Mouse (Mus musculus) stomach, postnatal 0 days (tissue): ENCODE measurements around the gene Olfr222. TPM values are rescaled to one million over a fixed set of nuclear protein-coding genes. Genes with fewer than 3 reads are reported as not detected.

ENCODE experiments used
- ATAC-seq: fragments of 200-750 bp; cut with Nextera tagmentation; 2 replicates; pipeline ENCODE4 v1.8.0; 2017; ENCODE audit not compliant: low FRiP score, low TSS enrichment
- DNase-seq: peaks from one replicate; pipeline ENCODE4 v3.0.0-alpha.2; 2016; ENCODE audit warnings: low spot score
- H3K27ac ChIP-seq: fragments of 300-500 bp; sonication (generic); replicated peaks from 2 replicates; pipeline ENCODE4 v1.5.1; 2014; ENCODE audit warnings: mild to moderate bottlenecking, control low read depth
- H3K27me3 ChIP-seq: fragments of 300-500 bp; sonication (generic); 2 replicates; pipeline ENCODE4 v1.6.1; 2014; ENCODE audit warnings: low read length; ENCODE audit not compliant: control insufficient read depth, insufficient read depth
- H3K36me3 ChIP-seq: fragments of 300-500 bp; sonication (generic); 2 replicates; pipeline ENCODE4 v1.6.1; 2014; ENCODE audit warnings: low read length, mixed read lengths; ENCODE audit not compliant: control insufficient read depth, insufficient read depth
- H3K4me1 ChIP-seq: fragments of 300-500 bp; sonication (generic); replicated peaks from 2 replicates; pipeline ENCODE4 v1.6.1; 2014; ENCODE audit warnings: antibody characterized with exemption; ENCODE audit not compliant: control insufficient read depth, insufficient read depth
- H3K4me2 ChIP-seq: fragments of 300-500 bp; sonication (generic); replicated peaks from 2 replicates; pipeline ENCODE4 v1.6.1; 2014; ENCODE audit warnings: low read depth, mild to moderate bottlenecking, control low read depth, moderate library complexity
- H3K4me3 ChIP-seq: fragments of 300-500 bp; sonication (generic); 2 replicates; pipeline ENCODE4 v1.5.1; 2014; ENCODE audit warnings: low read depth, low read length, control low read depth
- H3K9ac ChIP-seq: fragments of 300-500 bp; sonication (generic); 2 replicates; pipeline ENCODE4 v1.6.1; 2014; ENCODE audit warnings: mild to moderate bottlenecking, low read length, control low read depth, mixed read lengths
- H3K9me3 ChIP-seq: fragments of 300-500 bp; sonication (generic); 2 replicates; pipeline ENCODE4 v1.6.1; 2016; ENCODE audit warnings: low read length; ENCODE audit not compliant: control insufficient read depth
- CTCF ChIP-seq: IDR thresholded peaks from 2 replicates; pipeline ENCODE4 v1.5.1; 2016; ENCODE audit warnings: antibody characterized with exemption, low read depth, mild to moderate bottlenecking, moderate library complexity
- EP300 ChIP-seq: optimal IDR thresholded peaks from 2 replicates; pipeline ENCODE3; 2016; ENCODE audit warnings: antibody characterized with exemption
- whole genome bisulfite sequencing: fragments of 180-500 bp; shearing (Covaris S2); extraction: QIAGEN DNeasy Blood & Tissue Kit; methylation state at CpG from one replicate; pipeline ENCODE4 v1.1.7; 2014; 5-methylcytosine and 5-hydroxymethylcytosine counted together
- polyA plus RNA-seq: library from polyadenylated mRNA; unstranded; fragments of >200 nt; fragmentation: Nextera tagmentation; extraction: Ambion mirVana; gene quantifications from 2 replicates; pipeline ENCODE4 v1.2.1, GENCODE M21; 2015

Gene Olfr222
- polyA plus RNA-seq, 1 experiment from 2014 or later, result not detected

- H3K4me3 ChIP-seq, result no peak overlapping the region
- H3K4me2 ChIP-seq, result no peak overlapping the region
- no peaks in the 10 kb centered on the region for H3K36me3 ChIP-seq
- H3K4me1 ChIP-seq, result no peaks in the 10 kb centered on the region
- ATAC-seq (no peak), DNase-seq (no peak)
- H3K27me3 ChIP-seq, result no peaks in the 10 kb centered on the region
- no peak overlapping the region for H3K9ac ChIP-seq
- no peak overlapping the region for H3K27ac ChIP-seq
- no peak for TF ChIP-seq EP300
- TF ChIP-seq CTCF, result no peak
- no peaks in the 10 kb centered on the region for H3K9me3 ChIP-seq
- 35% methylated on average over 1 of the region's 1 CpGs for WGBS
Observed at GRCm38 (mm10) chr11:59602287-59602686, 26.3 kb upstream of the Olfr222 start.

GRCm38 (mm10) chr11:59600872-59601271, 24.8 kb upstream of the Olfr222 start:
- Histone ChIP-seq H3K4me2 (no peak overlapping the region), H3K4me3 (no peak overlapping the region), H3K27ac (no peak overlapping the region), H3K9me3 (no peaks in the 10 kb centered on the region), H3K36me3 (no peaks in the 10 kb centered on the region), H3K9ac (no peak overlapping the region), H3K4me1 (no peaks in the 10 kb centered on the region), H3K27me3 (no peaks in the 10 kb centered on the region)
- WGBS, result 67% methylated on average over 3 of the region's 3 CpGs
- DNase-seq, result peak; percentile 40
- ATAC-seq, result peak; percentile 93
- TF ChIP-seq CTCF (no peak), EP300 (no peak)

DNA sequence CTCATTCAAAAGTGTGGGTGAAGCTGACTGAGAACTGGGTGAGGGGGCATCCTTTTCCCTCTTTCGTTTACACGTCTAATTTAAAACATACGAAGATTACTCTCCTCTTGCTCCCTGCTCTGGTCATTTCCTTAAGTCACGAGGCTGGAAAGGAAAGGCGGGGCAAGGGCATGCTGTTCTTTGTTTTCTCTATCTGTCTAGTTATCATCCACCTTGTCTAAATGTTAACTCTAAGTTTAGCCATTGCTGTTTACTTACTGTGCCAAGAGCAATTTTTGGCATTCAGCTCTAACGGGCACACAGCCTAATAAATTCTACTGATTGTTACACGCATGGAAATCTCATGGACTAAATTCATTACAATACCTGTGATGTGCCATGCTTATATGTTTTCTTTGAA, 23.2 kb upstream of the Olfr222 start:
- H3K9me3 ChIP-seq, result no peaks in the 10 kb centered on the region
- H3K4me1 ChIP-seq, result no peaks in the 10 kb centered on the region
- no peak overlapping the region for H3K4me3 ChIP-seq
- TF ChIP-seq EP300 (no peak), CTCF (no peak)
- H3K27me3 ChIP-seq, result no peaks in the 10 kb centered on the region
- 39% methylated on average over 7 of the region's 7 CpGs for WGBS
- no peak overlapping the region for H3K4me2 ChIP-seq
- no peak overlapping the region for H3K9ac ChIP-seq
- DNase-seq (no peak), ATAC-seq (no peak)
- H3K36me3 ChIP-seq, result no peaks in the 10 kb centered on the region
- H3K27ac ChIP-seq, result no peak overlapping the region

DNA sequence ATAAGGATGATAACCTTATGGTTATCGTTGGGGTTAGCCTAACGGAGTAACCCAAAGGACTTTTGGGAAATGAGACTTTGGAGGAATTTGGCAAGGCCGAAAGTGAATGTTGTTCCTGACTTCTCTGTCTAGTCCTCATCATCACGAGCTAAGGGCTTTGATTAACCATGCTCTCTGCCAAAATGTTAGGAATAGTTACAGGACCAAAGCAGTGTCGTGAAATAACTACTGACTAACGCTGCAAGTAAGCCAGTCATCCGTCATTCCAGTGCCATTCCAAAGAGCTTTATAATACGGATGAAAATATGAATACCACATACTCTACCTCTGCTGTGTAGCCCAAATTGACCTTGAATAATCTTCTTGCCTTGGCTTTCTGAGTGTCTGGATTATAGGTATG, 20.9 kb upstream of the Olfr222 start:
- TF ChIP-seq EP300, result no peak
- TF ChIP-seq CTCF, result no peak
- H3K9ac ChIP-seq, result no peak overlapping the region
- H3K4me3 ChIP-seq, result no peak overlapping the region
- H3K4me1 ChIP-seq, result no peaks in the 10 kb centered on the region
- ATAC-seq (no peak), DNase-seq (no peak)
- H3K9me3 ChIP-seq, result no peaks in the 10 kb centered on the region
- WGBS, result 74% methylated on average over 8 of the region's 8 CpGs
- no peak overlapping the region for H3K27ac ChIP-seq
- H3K27me3 ChIP-seq, result no peaks in the 10 kb centered on the region
- no peaks in the 10 kb centered on the region for H3K36me3 ChIP-seq
- H3K4me2 ChIP-seq, result no peak overlapping the region

GRCm38 (mm10) chr11:59596091-59596490, 20.1 kb upstream of the Olfr222 start:
- H3K27ac ChIP-seq, result no peak overlapping the region
- DNase-seq (no peak), ATAC-seq (no peak)
- no peaks in the 10 kb centered on the region for H3K27me3 ChIP-seq
- H3K9ac ChIP-seq, result no peak overlapping the region
- 33% methylated on average over 4 of the region's 4 CpGs for WGBS
- TF ChIP-seq EP300, result no peak
- peak; percentile 66 for TF ChIP-seq CTCF
- H3K4me1 ChIP-seq, result no peaks in the 10 kb centered on the region
- no peak overlapping the region for H3K4me3 ChIP-seq
- no peaks in the 10 kb centered on the region for H3K9me3 ChIP-seq
- H3K36me3 ChIP-seq, result no peaks in the 10 kb centered on the region
- no peak overlapping the region for H3K4me2 ChIP-seq

DNA sequence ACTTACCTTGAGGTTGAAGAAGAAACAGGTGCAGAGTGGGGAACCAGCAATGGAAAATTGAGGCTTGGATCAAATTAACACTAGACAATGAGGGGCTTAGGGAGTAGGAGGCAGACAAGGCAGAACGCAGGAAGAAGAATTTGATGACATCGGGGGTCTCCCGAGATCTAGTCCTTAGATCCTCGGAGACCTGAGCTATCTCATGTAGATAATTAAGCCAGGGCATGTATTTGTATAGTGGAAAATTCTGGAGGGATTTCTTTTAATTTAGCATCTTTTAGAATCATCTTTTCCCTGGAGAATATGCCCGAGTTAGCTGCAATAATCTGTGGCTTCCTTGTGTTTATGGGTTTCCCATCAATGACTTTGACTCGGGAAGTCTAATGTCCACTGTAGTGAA, 17.2 kb upstream of the Olfr222 start, which contains the start of gene Olfr223:
TSS of gene Olfr223 (minus strand) at position 101 of the 400 bp plus-strand sequence.
- H3K4me3 ChIP-seq, result no peak within 1 kb of the TSS
- H3K9me3 ChIP-seq, result no peaks in the 10 kb centered on the region
- H3K27me3 ChIP-seq, result no peaks in the 10 kb centered on the region
- no peak within 1 kb of the TSS for H3K27ac ChIP-seq
- TF ChIP-seq EP300 (no peak), CTCF (no peak)
- H3K4me2 ChIP-seq, result no peak within 1 kb of the TSS
- 83% methylated on average over 6 of the region's 6 CpGs for WGBS
- ATAC-seq (no peak), DNase-seq (no peak)
- no peaks in the 10 kb centered on the region for H3K36me3 ChIP-seq
- no peaks in the 10 kb centered on the region for H3K4me1 ChIP-seq
- no peak within 1 kb of the TSS for H3K9ac ChIP-seq
